Mouse (Mus musculus): ENCODE data around the gene Taf1. TPM values are rescaled to one million over a fixed set of nuclear protein-coding genes. Genes with fewer than 3 reads are reported as not detected.

Taf1 gene
- total RNA-seq, 1 experiment from 2014 or later = 36.4 TPM

Other genes starting within 250 kb of the Taf1 start
- 13.5 and 15.0 TPM in 2 replicates for gene Nlgn3, start 233.6 kb upstream of the Taf1 start, total RNA-seq (2021)
- 8.5 TPM in 1 of 2 replicates, not detected in the other for gene Gjb1, start 156.4 kb upstream of the Taf1 start, total RNA-seq (2021)
- gene Zmym3, start 111.9 kb upstream of the Taf1 start, total RNA-seq (2021) = 77.9 and 131 TPM in 2 replicates
- 218 and 222 TPM in 2 replicates for gene Nono, start 103.4 kb upstream of the Taf1 start, total RNA-seq (2021)
- 0.94 and 1.2 TPM in 2 replicates for gene Itgb1bp2, start 83.6 kb upstream of the Taf1 start, total RNA-seq (2021)
- 261 and 328 TPM in 2 replicates for gene Ogt, start 107.3 kb downstream of the Taf1 start, total RNA-seq (2021)
- gene Cxcr3, start 201.5 kb downstream of the Taf1 start, total RNA-seq (2021) = not detected in 2 replicates

All from adrenal gland, postnatal 25 days (tissue).